Mouse (Mus musculus): ENCODE results near the gene Ces2a. TPM values are rescaled to one million over a fixed set of nuclear protein-coding genes. Genes with fewer than 3 reads are reported as not detected.

The Ces2a gene
- not detected in 2 replicates for polyA plus RNA-seq (2016; fragmentation: Nextera tagmentation; extraction: Ambion mirVana)

GRCm38 (mm10) chr8:104733753-104734152, at the start of gene Ces2a:
Ces2a (plus strand) TSS chr8:104734003.
- H3K27me3 ChIP-seq = no peaks in the 10 kb centered on the region
- no peak within 1 kb of the TSS for H3K4me3 ChIP-seq
- H3K9ac ChIP-seq = no peak within 1 kb of the TSS
- 75% methylated on average over 1 of the region's 1 CpGs for WGBS
- no peak within 1 kb of the TSS for H3K4me2 ChIP-seq (replicated peaks)
- ATAC-seq (ENCODE audit: insufficient number of reproducible peaks, insufficient read depth, low FRiP score, low TSS enrichment) = no peak
- no peaks in the 10 kb centered on the region for H3K9me3 ChIP-seq
- H3K36me3 ChIP-seq = no peaks in the 10 kb centered on the region
- H3K27ac ChIP-seq = no peak within 1 kb of the TSS
- no peaks in the 10 kb centered on the region for H3K4me1 ChIP-seq

- no peaks in the 10 kb centered on the region for H3K27me3 ChIP-seq
- H3K4me2 ChIP-seq (replicated peaks) = no peak overlapping the region
- H3K27ac ChIP-seq = no peak overlapping the region
- no peak overlapping the region for H3K4me3 ChIP-seq
- no peak for ATAC-seq (ENCODE audit: insufficient number of reproducible peaks, insufficient read depth, low FRiP score, low TSS enrichment)
- H3K36me3 ChIP-seq = no peaks in the 10 kb centered on the region
- no peak overlapping the region for H3K9ac ChIP-seq
- H3K9me3 ChIP-seq = no peaks in the 10 kb centered on the region
- 80% methylated on average over 4 of the region's 4 CpGs for WGBS
- no peaks in the 10 kb centered on the region for H3K4me1 ChIP-seq
Observed at GRCm38 (mm10) chr8:104688433-104688832, 45.4 kb upstream of the Ces2a start.

- Histone ChIP-seq H3K9ac (no peak overlapping the region), H3K27ac (no peak overlapping the region), H3K36me3 (no peaks in the 10 kb centered on the region), H3K4me2 (replicated peaks) (no peak overlapping the region), H3K27me3 (no peaks in the 10 kb centered on the region), H3K4me3 (no peak overlapping the region), H3K9me3 (no peaks in the 10 kb centered on the region), H3K4me1 (no peaks in the 10 kb centered on the region)
- 87% methylated on average over 2 of the region's 2 CpGs for WGBS
- no peak for ATAC-seq (ENCODE audit: insufficient number of reproducible peaks, insufficient read depth, low FRiP score, low TSS enrichment)
Observed at GRCm38 (mm10) chr8:104698556-104698955, 35.2 kb upstream of the Ces2a start.

GRCm38 (mm10) chr8:104701900-104702299, 31.9 kb upstream of the Ces2a start:
- Histone ChIP-seq H3K36me3 (no peaks in the 10 kb centered on the region), H3K4me1 (no peaks in the 10 kb centered on the region), H3K9me3 (no peaks in the 10 kb centered on the region), H3K9ac (no peak overlapping the region), H3K27ac (no peak overlapping the region), H3K27me3 (no peaks in the 10 kb centered on the region), H3K4me3 (no peak overlapping the region), H3K4me2 (replicated peaks) (no peak overlapping the region)
- ATAC-seq (ENCODE audit: insufficient number of reproducible peaks, insufficient read depth, low FRiP score, low TSS enrichment) = no peak
- 94% methylated on average over 2 of the region's 2 CpGs for WGBS

- WGBS = 83% methylated on average over 8 of the region's 8 CpGs
- no peaks in the 10 kb centered on the region for H3K27me3 ChIP-seq
- H3K27ac ChIP-seq = no peak overlapping the region
- H3K36me3 ChIP-seq = no peaks in the 10 kb centered on the region
- no peak overlapping the region for H3K4me3 ChIP-seq
- no peaks in the 10 kb centered on the region for H3K4me1 ChIP-seq
- no peak overlapping the region for H3K9ac ChIP-seq
- H3K9me3 ChIP-seq = no peaks in the 10 kb centered on the region
- no peak overlapping the region for H3K4me2 ChIP-seq (replicated peaks)
- ATAC-seq (ENCODE audit: insufficient number of reproducible peaks, insufficient read depth, low FRiP score, low TSS enrichment) = no peak
Observed at GRCm38 (mm10) chr8:104721166-104721565, 12.6 kb upstream of the Ces2a start.

- WGBS = 92% methylated on average over 4 of the region's 4 CpGs
- no peak overlapping the region for H3K4me2 ChIP-seq (replicated peaks)
- H3K9me3 ChIP-seq = no peaks in the 10 kb centered on the region
- no peak overlapping the region for H3K9ac ChIP-seq
- no peaks in the 10 kb centered on the region for H3K27me3 ChIP-seq
- H3K27ac ChIP-seq = no peak overlapping the region
- no peak for ATAC-seq (ENCODE audit: insufficient number of reproducible peaks, insufficient read depth, low FRiP score, low TSS enrichment)
- no peaks in the 10 kb centered on the region for H3K4me1 ChIP-seq
- no peaks in the 10 kb centered on the region for H3K36me3 ChIP-seq
- H3K4me3 ChIP-seq = no peak overlapping the region
Observed at GRCm38 (mm10) chr8:104731451-104731850, 2.4 kb upstream of the Ces2a start.

GRCm38 (mm10) chr8:104731969-104732368, 1.8 kb upstream of the Ces2a start:
- Histone ChIP-seq H3K9ac (no peak overlapping the region), H3K4me2 (replicated peaks) (no peak overlapping the region), H3K9me3 (no peaks in the 10 kb centered on the region), H3K27me3 (no peaks in the 10 kb centered on the region), H3K27ac (no peak overlapping the region), H3K4me3 (no peak overlapping the region), H3K36me3 (no peaks in the 10 kb centered on the region), H3K4me1 (no peaks in the 10 kb centered on the region)
- no peak for ATAC-seq (ENCODE audit: insufficient number of reproducible peaks, insufficient read depth, low FRiP score, low TSS enrichment)
- WGBS = 66% methylated on average over 6 of the region's 6 CpGs

GRCm38 (mm10) chr8:104742039-104742438, 8.2 kb downstream of the Ces2a start:
- H3K27ac ChIP-seq = no peak overlapping the region
- no peak overlapping the region for H3K4me2 ChIP-seq (replicated peaks)
- H3K36me3 ChIP-seq = no peaks in the 10 kb centered on the region
- WGBS = 94% methylated on average over 1 of the region's 1 CpGs
- ATAC-seq (ENCODE audit: insufficient number of reproducible peaks, insufficient read depth, low FRiP score, low TSS enrichment) = no peak
- no peaks in the 10 kb centered on the region for H3K4me1 ChIP-seq
- H3K9ac ChIP-seq = no peak overlapping the region
- no peak overlapping the region for H3K4me3 ChIP-seq
- no peaks in the 10 kb centered on the region for H3K9me3 ChIP-seq
- no peaks in the 10 kb centered on the region for H3K27me3 ChIP-seq

- no peaks in the 10 kb centered on the region for H3K4me1 ChIP-seq
- no peak overlapping the region for H3K27ac ChIP-seq
- WGBS = 69% methylated on average over 3 of the region's 3 CpGs
- no peak overlapping the region for H3K4me2 ChIP-seq (replicated peaks)
- H3K9me3 ChIP-seq = no peaks in the 10 kb centered on the region
- no peak overlapping the region for H3K9ac ChIP-seq
- H3K36me3 ChIP-seq = no peaks in the 10 kb centered on the region
- H3K4me3 ChIP-seq = no peak overlapping the region
- H3K27me3 ChIP-seq = no peaks in the 10 kb centered on the region
- ATAC-seq (ENCODE audit: insufficient number of reproducible peaks, insufficient read depth, low FRiP score, low TSS enrichment) = no peak
Observed at GRCm38 (mm10) chr8:104743410-104743809, 9.6 kb downstream of the Ces2a start.

GRCm38 (mm10) chr8:104752818-104753217, 19.0 kb downstream of the Ces2a start:
- H3K9ac ChIP-seq = no peak overlapping the region
- no peak overlapping the region for H3K27ac ChIP-seq
- ATAC-seq (ENCODE audit: insufficient number of reproducible peaks, insufficient read depth, low FRiP score, low TSS enrichment) = no peak
- no peaks in the 10 kb centered on the region for H3K36me3 ChIP-seq
- WGBS = 78% methylated on average over 1 of the region's 1 CpGs
- H3K9me3 ChIP-seq = no peaks in the 10 kb centered on the region
- no peaks in the 10 kb centered on the region for H3K4me1 ChIP-seq
- H3K4me3 ChIP-seq = no peak overlapping the region
- no peak overlapping the region for H3K4me2 ChIP-seq (replicated peaks)
- H3K27me3 ChIP-seq = no peaks in the 10 kb centered on the region

GRCm38 (mm10) chr8:104757621-104758020, 23.8 kb downstream of the Ces2a start:
- no peak overlapping the region for H3K27ac ChIP-seq
- no peak overlapping the region for H3K9ac ChIP-seq
- 55% methylated on average over 1 of the region's 1 CpGs for whole genome bisulfite sequencing
- H3K27me3 ChIP-seq = no peaks in the 10 kb centered on the region
- no peak overlapping the region for H3K4me2 ChIP-seq (replicated peaks)
- no peaks in the 10 kb centered on the region for H3K36me3 ChIP-seq
- ATAC-seq (ENCODE audit: insufficient number of reproducible peaks, insufficient read depth, low FRiP score, low TSS enrichment) = no peak
- H3K4me1 ChIP-seq = no peaks in the 10 kb centered on the region
- H3K4me3 ChIP-seq = no peak overlapping the region
- no peaks in the 10 kb centered on the region for H3K9me3 ChIP-seq

- no peaks in the 10 kb centered on the region for H3K4me1 ChIP-seq
- H3K27me3 ChIP-seq = no peaks in the 10 kb centered on the region
- no peak overlapping the region for H3K4me3 ChIP-seq
- H3K27ac ChIP-seq = no peak overlapping the region
- H3K9me3 ChIP-seq = no peaks in the 10 kb centered on the region
- H3K4me2 ChIP-seq (replicated peaks) = no peak overlapping the region
- ATAC-seq (ENCODE audit: insufficient number of reproducible peaks, insufficient read depth, low FRiP score, low TSS enrichment) = no peak
- H3K9ac ChIP-seq = no peak overlapping the region
- 90% methylated on average over 2 of the region's 2 CpGs for WGBS
- H3K36me3 ChIP-seq = no peaks in the 10 kb centered on the region
Observed at GRCm38 (mm10) chr8:104758209-104758608, 24.4 kb downstream of the Ces2a start.

- no peak for ATAC-seq (ENCODE audit: insufficient number of reproducible peaks, insufficient read depth, low FRiP score, low TSS enrichment)
- WGBS = 84% methylated on average over 4 of the region's 4 CpGs
- Histone ChIP-seq H3K27ac (no peak overlapping the region), H3K9ac (no peak overlapping the region), H3K4me1 (no peaks in the 10 kb centered on the region), H3K36me3 (no peaks in the 10 kb centered on the region), H3K4me2 (replicated peaks) (no peak overlapping the region), H3K4me3 (no peak overlapping the region), H3K27me3 (no peaks in the 10 kb centered on the region), H3K9me3 (no peaks in the 10 kb centered on the region)
Observed at GRCm38 (mm10) chr8:104761126-104761525, 27.3 kb downstream of the Ces2a start.

Data from embryonic facial prominence, embryonic 12.5 days (tissue).